Mouse (Mus musculus): ENCODE measurements around the gene Gigyf1. TPM values are rescaled to one million over a fixed set of nuclear protein-coding genes. Genes with fewer than 3 reads are reported as not detected.
A peak's percentile ranks its signal among the peaks of the same experiment; 100 is the strongest.

Gene Gigyf1
- total RNA-seq, 2 experiments from 2014 or later = 43.0 TPM

GRCm38 (mm10) chr5:137530588-137531413, 12.5 kb downstream of the Gigyf1 start:
- DNase-seq (ENCODE audit: extremely low spot score in 1 of 2, low spot score in 2 of 2) = peak; percentile 75 to 87

GRCm38 (mm10) chr5:137531414-137532130, 13.2 kb downstream of the Gigyf1 start:
- intact Hi-C loops (cut with DNase I) = loop anchor here (5.0 kb wide), 1 partner anchor 56 kb away; no protein-coding TSS in a partner anchor

More at GRCm38 (mm10) chr5:137530588-137531413, 12.5 kb downstream of the Gigyf1 start:
- intact Hi-C loops (cut with DNase I) = loop anchor here (5.0 kb wide), 1 partner anchor 56 kb away; no protein-coding TSS in a partner anchor

GRCm38 (mm10) chr5:137532131-137532807, 13.9 kb downstream of the Gigyf1 start:
- intact Hi-C loops (cut with DNase I) = loop anchor here (5.0 kb wide), 1 partner anchor 55 kb away; no protein-coding TSS in a partner anchor
- DNase-seq (ENCODE audit: extremely low spot score in 1 of 2, low spot score in 2 of 2) = peak in 1 of 2 experiments; percentile 56

More at GRCm38 (mm10) chr5:137531414-137532130, 13.2 kb downstream of the Gigyf1 start:
- peak; percentile 66 to 91 for DNase-seq (ENCODE audit: extremely low spot score in 1 of 2, low spot score in 2 of 2)

GRCm38 (mm10) chr5:137532808-137533116, 14.4 kb downstream of the Gigyf1 start:
- intact Hi-C loops (cut with DNase I) = loop anchor here (5.0 kb wide), 1 partner anchor 55 kb away; no protein-coding TSS in a partner anchor
- DNase-seq (ENCODE audit: extremely low spot score in 1 of 2, low spot score in 2 of 2) = no peak

GRCm38 (mm10) chr5:137533117-137533827, 14.9 kb downstream of the Gigyf1 start, which contains the start of the genes Epo and Gnb2:
Gene Epo, minus strand, starts transcription at chr5:137533242.
Gene Gnb2, minus strand, starts transcription at chr5:137533510.
- peak; percentile 96 to 99 for DNase-seq (ENCODE audit: extremely low spot score in 1 of 2, low spot score in 2 of 2)
- intact Hi-C loops (cut with DNase I) = loop anchor here (5.0 kb wide), 1 partner anchor 54 kb away; no protein-coding TSS in a partner anchor

- DNase-seq (ENCODE audit: extremely low spot score in 1 of 2, low spot score in 2 of 2) = peak in 1 of 2 experiments; percentile 7
- intact Hi-C loops (cut with DNase I) = loop anchor here (5.0 kb wide), 1 partner anchor 53 kb away; no protein-coding TSS in a partner anchor
These were observed 16.4 kb downstream of the Gigyf1 start for GRCm38 (mm10) chr5:137534762-137535161.

- no peak for DNase-seq (ENCODE audit: extremely low spot score in 1 of 2, low spot score in 2 of 2)
- intact Hi-C loops (cut with DNase I) = no loop called here
These were observed 17.0 kb downstream of the Gigyf1 start for GRCm38 (mm10) chr5:137535318-137535717.

GRCm38 (mm10) chr5:137537461-137537860, 19.1 kb downstream of the Gigyf1 start:
- no peak for DNase-seq (ENCODE audit: extremely low spot score in 1 of 2, low spot score in 2 of 2)
- intact Hi-C loops (cut with DNase I) = no loop called here

- no peak for DNase-seq (ENCODE audit: extremely low spot score in 1 of 2, low spot score in 2 of 2)
- intact Hi-C loops (cut with DNase I) = no loop called here
These were observed 21.0 kb downstream of the Gigyf1 start for GRCm38 (mm10) chr5:137539291-137539801.

GRCm38 (mm10) chr5:137540991-137541390, 22.6 kb downstream of the Gigyf1 start:
- DNase-seq (ENCODE audit: extremely low spot score in 1 of 2, low spot score in 2 of 2) = no peak
- intact Hi-C loops (cut with DNase I) = no loop called here

- intact Hi-C loops (cut with DNase I) = no loop called here
These were observed 23.6 kb downstream of the Gigyf1 start for GRCm38 (mm10) chr5:137541768-137542540.

GRCm38 (mm10) chr5:137544926-137545325, 26.6 kb downstream of the Gigyf1 start:
- intact Hi-C loops (cut with DNase I) = no loop called here
- no peak for DNase-seq (ENCODE audit: extremely low spot score in 1 of 2, low spot score in 2 of 2)

More at GRCm38 (mm10) chr5:137541768-137542540, 23.6 kb downstream of the Gigyf1 start:
- DNase-seq (ENCODE audit: extremely low spot score in 1 of 2, low spot score in 2 of 2) = no peak

GRCm38 (mm10) chr5:137545596-137545995, 27.2 kb downstream of the Gigyf1 start:
- intact Hi-C loops (cut with DNase I) = no loop called here
- DNase-seq (ENCODE audit: extremely low spot score in 1 of 2, low spot score in 2 of 2) = no peak

- intact Hi-C loops (cut with DNase I) = no loop called here
- no peak for DNase-seq (ENCODE audit: extremely low spot score in 1 of 2, low spot score in 2 of 2)
These were observed 31.5 kb downstream of the Gigyf1 start for GRCm38 (mm10) chr5:137549840-137550239.

- DNase-seq (ENCODE audit: extremely low spot score in 1 of 2, low spot score in 2 of 2) = peak in 1 of 2 experiments; percentile 28
- intact Hi-C loops (cut with DNase I) = no loop called here
These were observed 32.8 kb downstream of the Gigyf1 start for GRCm38 (mm10) chr5:137551119-137551518.

GRCm38 (mm10) chr5:137553000-137553399, 34.7 kb downstream of the Gigyf1 start:
- DNase-seq (ENCODE audit: extremely low spot score in 1 of 2, low spot score in 2 of 2) = no peak
- intact Hi-C loops (cut with DNase I) = no loop called here

GRCm38 (mm10) chr5:137553411-137553837, 35.1 kb downstream of the Gigyf1 start, which contains the start of gene Actl6b:
Gene Actl6b, plus strand, starts transcription at chr5:137553517.
- DNase-seq (ENCODE audit: extremely low spot score in 1 of 2, low spot score in 2 of 2) = peak; percentile 86 to 93
- intact Hi-C loops (cut with DNase I) = no loop called here

Data from left cerebral cortex, postnatal 10 days (tissue).